Mouse (Mus musculus): ENCODE data around the gene Abca7. TPM values are rescaled to one million over a fixed set of nuclear protein-coding genes. Genes with fewer than 3 reads are reported as not detected.

The Abca7 gene
- polyA plus RNA-seq, 1 experiment from 2014 or later, result 7.7 TPM

DNA sequence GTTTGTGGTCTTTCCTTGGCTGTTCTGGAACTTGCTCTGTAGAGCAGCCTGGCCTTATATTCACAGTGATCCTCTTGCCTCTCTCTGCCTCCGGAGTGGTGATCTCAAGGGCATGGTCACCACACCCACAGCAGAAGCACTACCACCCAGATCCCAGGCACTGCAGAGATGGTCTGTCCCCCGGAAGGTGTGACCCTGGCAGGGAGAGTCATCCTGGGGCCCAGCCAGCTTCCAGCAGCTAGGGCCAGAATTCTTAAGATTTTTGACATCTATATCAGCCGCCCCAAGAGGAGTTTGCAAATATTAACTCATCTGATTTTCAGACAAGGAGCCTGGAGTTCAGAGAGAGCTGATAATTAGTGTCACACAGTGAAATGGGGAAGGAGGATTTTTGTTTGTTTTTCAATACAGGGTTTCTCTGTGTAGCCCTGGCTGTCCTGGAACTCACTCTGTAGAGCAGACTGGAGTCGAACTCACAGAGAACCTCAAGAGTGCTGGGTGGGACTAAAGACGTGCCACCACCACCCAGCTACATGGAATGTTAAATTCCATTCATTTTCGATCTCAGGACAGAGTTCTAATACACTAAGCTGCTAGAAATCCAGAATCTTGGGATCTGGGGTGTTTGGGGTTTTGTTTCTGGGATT is 9.9 kb upstream of the Abca7 start:
- H3K4me2 ChIP-seq, result peak overlapping the region; percentile 93
- H3K9ac ChIP-seq (ENCODE audit: low read depth, low read length), result peak overlapping the region; percentile 92
- DNase-seq (ENCODE audit: low spot score) (no peak), ATAC-seq (replicated peaks; ENCODE audit: low FRiP score) (no peak)
- H3K4me3 ChIP-seq (ENCODE audit: low read depth, low read length), result peak overlapping the region; percentile 92
- no peaks in the 10 kb centered on the region for H3K9me3 ChIP-seq (ENCODE audit: control insufficient read depth, low read length)
- 30% methylated on average over 6 of the region's 6 CpGs for WGBS
- H3K27ac ChIP-seq (ENCODE audit: low read depth, low read length), result peak overlapping the region; percentile 98
- H3K36me3 ChIP-seq (ENCODE audit: control insufficient read depth, insufficient read depth, low read length), result peaks cover 3% of the 10 kb centered on the region; the same call in 1 of the 2 replicates
- peaks cover 59% of the 10 kb centered on the region for H3K4me1 ChIP-seq (replicated peaks; ENCODE audit: control insufficient read depth, insufficient read depth, low read length)
- peaks cover 8% of the 10 kb centered on the region for H3K27me3 ChIP-seq (replicated peaks; ENCODE audit: control insufficient read depth, insufficient read depth, low read length)

DNA sequence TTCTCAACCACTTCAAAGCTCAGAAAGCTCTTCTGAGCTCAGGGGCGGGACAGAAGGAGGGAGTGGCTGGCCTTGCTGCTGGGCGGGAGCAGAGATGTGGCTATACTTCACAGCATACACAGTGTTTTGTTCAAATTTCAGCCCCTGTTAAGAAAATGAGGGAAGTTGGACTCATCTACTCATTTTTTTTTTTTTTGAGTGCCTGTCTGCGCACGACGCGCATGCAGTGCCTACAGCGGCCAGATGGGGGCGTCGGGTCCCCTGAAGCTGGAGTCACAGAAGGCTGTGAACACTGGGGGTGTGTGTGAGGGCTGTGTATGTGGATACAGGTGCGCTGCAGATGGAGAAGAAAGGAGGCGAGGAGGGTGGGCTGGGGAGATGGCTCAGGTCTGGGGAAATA is 9.3 kb upstream of the Abca7 start:
- DNase-seq (ENCODE audit: low spot score) (peak; percentile 84), ATAC-seq (replicated peaks; ENCODE audit: low FRiP score) (no peak)
- peak overlapping the region; percentile 1; the same call in 1 of the 2 replicates for H3K4me3 ChIP-seq (ENCODE audit: low read depth, low read length)
- peaks cover 53% of the 10 kb centered on the region for H3K4me1 ChIP-seq (replicated peaks; ENCODE audit: control insufficient read depth, insufficient read depth, low read length)
- peak overlapping the region; percentile 98 for H3K27ac ChIP-seq (ENCODE audit: low read depth, low read length)
- 2% methylated on average over 11 of the region's 11 CpGs for WGBS
- peaks cover 8% of the 10 kb centered on the region; the same call in 1 of the 2 replicates for H3K36me3 ChIP-seq (ENCODE audit: control insufficient read depth, insufficient read depth, low read length)
- peaks cover 3% of the 10 kb centered on the region for H3K9me3 ChIP-seq (ENCODE audit: control insufficient read depth, low read length)
- peak overlapping the region; percentile 93 for H3K4me2 ChIP-seq
- peaks cover 8% of the 10 kb centered on the region for H3K27me3 ChIP-seq (replicated peaks; ENCODE audit: control insufficient read depth, insufficient read depth, low read length)
- H3K9ac ChIP-seq (ENCODE audit: low read depth, low read length), result peak overlapping the region; percentile 92; the same call in 1 of the 2 replicates

DNA sequence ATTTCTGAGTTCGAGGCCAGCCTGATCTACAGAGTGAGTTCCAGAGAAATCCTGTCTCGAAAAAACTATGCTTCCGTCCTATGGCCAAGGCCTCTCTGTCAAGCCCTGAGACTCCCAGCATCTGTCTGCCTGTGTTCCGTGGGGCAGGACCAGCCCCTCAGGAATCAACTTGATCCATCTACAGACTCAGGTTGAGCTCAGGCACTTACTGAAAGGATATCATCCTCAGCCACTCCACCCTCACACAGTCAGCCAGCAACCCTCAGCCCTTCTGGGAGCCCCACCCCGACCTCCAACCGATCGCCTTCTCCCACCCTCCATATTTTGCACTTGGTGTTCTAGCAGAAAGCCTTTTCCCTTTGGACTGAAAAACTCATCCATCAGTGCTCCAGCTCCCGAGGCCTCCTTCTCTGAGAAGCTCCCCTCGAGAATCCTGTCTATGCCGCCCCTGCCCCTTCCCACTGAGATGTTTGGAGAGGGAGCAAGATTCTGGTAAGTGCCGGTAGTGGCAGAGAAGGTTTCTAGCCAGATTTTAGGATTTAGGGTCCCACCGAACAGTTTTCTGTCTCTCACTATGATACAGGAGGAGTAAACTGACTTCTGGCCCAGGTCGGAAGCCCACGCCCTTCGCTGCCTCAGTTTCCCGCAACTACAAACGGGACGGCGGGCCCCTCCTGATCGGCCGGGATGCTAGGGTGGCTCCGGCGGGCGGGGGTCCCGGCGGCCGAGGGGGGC is 8.4 kb upstream of the Abca7 start:
- H3K4me1 ChIP-seq (replicated peaks; ENCODE audit: control insufficient read depth, insufficient read depth, low read length), result peaks cover 46% of the 10 kb centered on the region
- H3K9me3 ChIP-seq (ENCODE audit: control insufficient read depth, low read length), result peaks cover 3% of the 10 kb centered on the region
- H3K27me3 ChIP-seq (replicated peaks; ENCODE audit: control insufficient read depth, insufficient read depth, low read length), result peaks cover 8% of the 10 kb centered on the region
- DNase-seq (ENCODE audit: low spot score), result no peak
- ATAC-seq (replicated peaks; ENCODE audit: low FRiP score), result no peak
- peak overlapping the region; percentile 68 for H3K27ac ChIP-seq (ENCODE audit: low read depth, low read length)
- peak overlapping the region; percentile 44 for H3K9ac ChIP-seq (ENCODE audit: low read depth, low read length)
- peak overlapping the region; percentile 60 for H3K4me3 ChIP-seq (ENCODE audit: low read depth, low read length)
- peak overlapping the region; percentile 93 for H3K4me2 ChIP-seq
- WGBS, result 12% methylated on average over 27 of the region's 27 CpGs
- H3K36me3 ChIP-seq (ENCODE audit: control insufficient read depth, insufficient read depth, low read length), result peaks cover 16% of the 10 kb centered on the region

DNA sequence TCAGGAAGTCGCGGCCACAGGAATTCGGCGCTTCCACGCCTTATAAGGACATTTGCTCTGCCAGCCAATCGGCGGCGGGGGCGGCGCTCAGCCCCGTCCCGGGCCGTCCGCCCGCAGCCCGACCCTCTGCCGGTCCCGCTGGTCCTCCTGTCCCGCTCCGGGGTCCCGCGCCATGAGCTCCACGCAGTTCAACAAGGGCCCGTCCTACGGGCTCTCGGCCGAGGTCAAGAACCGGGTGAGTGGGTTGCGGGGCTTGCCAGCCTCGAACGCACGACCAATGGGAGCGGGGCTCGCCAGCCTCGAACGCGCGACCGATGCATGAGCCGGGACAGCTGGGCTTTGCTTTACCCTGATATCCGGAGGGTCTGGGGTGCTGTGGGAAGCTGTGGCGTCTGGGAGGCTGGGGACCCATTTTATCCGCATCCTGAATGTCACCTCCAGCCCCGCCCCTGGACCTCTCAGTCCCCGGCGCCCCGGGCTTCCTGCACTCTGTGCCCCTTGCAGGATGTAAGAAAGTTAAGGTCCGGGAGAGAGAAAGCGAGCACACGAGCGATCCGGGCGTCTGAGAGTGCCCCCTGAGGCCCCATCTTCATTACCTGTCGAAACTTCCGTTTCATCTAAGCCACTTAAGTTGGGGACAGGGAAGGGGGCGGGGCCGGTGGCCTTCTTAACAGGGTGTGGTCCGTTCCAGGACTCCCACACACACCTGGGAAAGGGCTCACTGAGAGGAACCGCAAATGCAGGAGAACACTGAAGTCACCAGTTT is 7.6 kb upstream of the Abca7 start, which contains the start of gene Cnn2:
Gene Cnn2, plus strand, starts transcription at position 79 of the 766 bp plus-strand sequence.
- Histone ChIP-seq H3K27me3 (replicated peaks; ENCODE audit: control insufficient read depth, insufficient read depth, low read length) (peaks cover 8% of the 10 kb centered on the region), H3K36me3 (ENCODE audit: control insufficient read depth, insufficient read depth, low read length) (peaks cover 22% of the 10 kb centered on the region), H3K9me3 (ENCODE audit: control insufficient read depth, low read length) (peaks cover 3% of the 10 kb centered on the region), H3K9ac (ENCODE audit: low read depth, low read length) (peak within 1 kb of the TSS; percentile 44), H3K4me1 (replicated peaks; ENCODE audit: control insufficient read depth, insufficient read depth, low read length) (peaks cover 40% of the 10 kb centered on the region), H3K4me3 (ENCODE audit: low read depth, low read length) (peak within 1 kb of the TSS; percentile 60), H3K27ac (ENCODE audit: low read depth, low read length) (peak within 1 kb of the TSS; percentile 98), H3K4me2 (peak within 1 kb of the TSS; percentile 93)
- WGBS, result under 1% methylated on average over 59 of the region's 59 CpGs
- ATAC-seq (replicated peaks; ENCODE audit: low FRiP score) (no peak), DNase-seq (ENCODE audit: low spot score) (no peak)

DNA sequence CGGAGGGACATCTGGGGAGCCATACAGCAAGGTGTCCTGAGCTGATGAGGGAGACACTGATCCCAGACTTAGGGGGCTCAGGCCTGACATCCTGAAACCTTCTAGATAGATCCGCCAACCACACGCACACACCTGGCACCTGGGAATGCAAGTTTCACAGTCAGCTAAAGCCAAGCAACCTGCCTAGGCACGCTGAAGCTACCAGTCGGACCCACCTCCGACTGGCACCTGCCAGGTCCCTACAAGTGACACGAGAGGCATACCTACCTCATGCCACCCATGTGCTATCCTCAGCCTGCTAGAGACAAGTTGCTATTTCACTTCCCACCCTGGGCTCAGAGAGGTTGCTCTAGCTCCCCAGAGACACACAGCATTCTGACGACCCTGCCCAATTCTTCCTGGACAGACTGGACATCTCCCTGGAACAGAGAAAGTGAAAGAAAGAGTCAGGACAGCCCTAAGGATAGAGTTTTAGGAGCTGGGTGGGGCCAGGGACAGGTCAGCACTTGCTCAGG is 7.0 kb upstream of the Abca7 start:
- H3K27me3 ChIP-seq (replicated peaks; ENCODE audit: control insufficient read depth, insufficient read depth, low read length), result peaks cover 8% of the 10 kb centered on the region
- H3K9me3 ChIP-seq (ENCODE audit: control insufficient read depth, low read length), result peaks cover 3% of the 10 kb centered on the region
- ATAC-seq (replicated peaks; ENCODE audit: low FRiP score) (no peak), DNase-seq (ENCODE audit: low spot score) (no peak)
- H3K27ac ChIP-seq (ENCODE audit: low read depth, low read length), result no peak overlapping the region
- H3K9ac ChIP-seq (ENCODE audit: low read depth, low read length), result peak overlapping the region; percentile 44
- peak overlapping the region; percentile 60 for H3K4me3 ChIP-seq (ENCODE audit: low read depth, low read length)
- peaks cover 27% of the 10 kb centered on the region for H3K36me3 ChIP-seq (ENCODE audit: control insufficient read depth, insufficient read depth, low read length)
- 38% methylated on average over 8 of the region's 8 CpGs for WGBS
- peaks cover 43% of the 10 kb centered on the region for H3K4me1 ChIP-seq (replicated peaks; ENCODE audit: control insufficient read depth, insufficient read depth, low read length)
- peak overlapping the region; percentile 93 for H3K4me2 ChIP-seq

DNA sequence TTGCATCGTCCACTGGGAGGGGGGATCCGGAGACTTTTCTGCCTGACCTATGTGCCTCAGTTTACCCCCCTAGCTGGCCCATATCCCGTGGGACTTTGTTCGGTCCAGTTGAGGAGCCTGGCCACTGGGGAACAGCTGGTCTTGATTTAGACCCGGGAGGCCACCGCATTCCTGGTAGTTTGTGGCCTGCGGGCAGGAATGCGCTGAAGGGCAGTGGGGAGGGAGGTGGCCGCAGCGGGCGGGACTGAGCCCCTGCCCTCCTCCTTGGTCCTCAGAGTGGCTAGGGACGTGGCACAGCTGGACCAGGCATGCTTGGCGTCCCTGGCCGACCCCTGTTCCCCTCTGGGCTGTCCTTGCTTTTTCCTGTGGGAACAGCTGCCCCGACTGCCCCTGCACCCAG is 6.4 kb upstream of the Abca7 start:
- ATAC-seq (replicated peaks; ENCODE audit: low FRiP score) (no peak), DNase-seq (ENCODE audit: low spot score) (no peak)
- Histone ChIP-seq H3K4me3 (ENCODE audit: low read depth, low read length) (peak overlapping the region; percentile 60), H3K9me3 (ENCODE audit: control insufficient read depth, low read length) (peaks cover 3% of the 10 kb centered on the region), H3K36me3 (ENCODE audit: control insufficient read depth, insufficient read depth, low read length) (peaks cover 32% of the 10 kb centered on the region), H3K4me2 (peak overlapping the region; percentile 93), H3K4me1 (replicated peaks; ENCODE audit: control insufficient read depth, insufficient read depth, low read length) (peaks cover 46% of the 10 kb centered on the region), H3K27me3 (replicated peaks; ENCODE audit: control insufficient read depth, insufficient read depth, low read length) (peaks cover 8% of the 10 kb centered on the region), H3K27ac (ENCODE audit: low read depth, low read length) (no peak overlapping the region; the same call in 1 of the 2 replicates), H3K9ac (ENCODE audit: low read depth, low read length) (peak overlapping the region; percentile 15; the same call in 1 of the 2 replicates)
- 35% methylated on average over 15 of the region's 15 CpGs for WGBS

DNA sequence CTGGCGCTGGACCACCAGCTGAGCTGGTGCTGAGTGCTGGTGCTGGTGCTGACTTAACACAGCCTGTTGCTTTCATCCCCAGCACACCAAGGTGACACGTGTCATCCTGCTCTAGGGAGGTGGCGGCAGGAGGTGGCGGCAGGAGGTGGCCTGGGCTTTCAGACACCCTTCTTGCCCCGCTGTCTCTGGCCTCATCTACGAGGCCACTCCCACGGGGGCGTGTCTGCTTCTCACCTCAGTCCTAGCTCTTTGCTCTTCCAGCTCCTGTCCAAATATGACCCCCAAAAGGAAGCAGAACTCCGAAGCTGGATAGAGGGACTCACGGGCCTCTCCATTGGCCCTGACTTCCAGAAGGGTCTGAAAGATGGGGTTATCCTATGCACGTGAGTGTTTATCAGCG is 5.2 kb upstream of the Abca7 start:
- no peak overlapping the region for H3K27ac ChIP-seq (ENCODE audit: low read depth, low read length)
- H3K4me3 ChIP-seq (ENCODE audit: low read depth, low read length), result no peak overlapping the region
- no peak overlapping the region for H3K4me2 ChIP-seq
- ATAC-seq (replicated peaks; ENCODE audit: low FRiP score) (no peak), DNase-seq (ENCODE audit: low spot score) (no peak)
- H3K4me1 ChIP-seq (replicated peaks; ENCODE audit: control insufficient read depth, insufficient read depth, low read length), result peaks cover 46% of the 10 kb centered on the region
- peaks cover 8% of the 10 kb centered on the region for H3K27me3 ChIP-seq (replicated peaks; ENCODE audit: control insufficient read depth, insufficient read depth, low read length)
- peaks cover 3% of the 10 kb centered on the region for H3K9me3 ChIP-seq (ENCODE audit: control insufficient read depth, low read length)
- no peak overlapping the region for H3K9ac ChIP-seq (ENCODE audit: low read depth, low read length)
- H3K36me3 ChIP-seq (ENCODE audit: control insufficient read depth, insufficient read depth, low read length), result peaks cover 32% of the 10 kb centered on the region
- WGBS, result 80% methylated on average over 12 of the region's 12 CpGs

DNA sequence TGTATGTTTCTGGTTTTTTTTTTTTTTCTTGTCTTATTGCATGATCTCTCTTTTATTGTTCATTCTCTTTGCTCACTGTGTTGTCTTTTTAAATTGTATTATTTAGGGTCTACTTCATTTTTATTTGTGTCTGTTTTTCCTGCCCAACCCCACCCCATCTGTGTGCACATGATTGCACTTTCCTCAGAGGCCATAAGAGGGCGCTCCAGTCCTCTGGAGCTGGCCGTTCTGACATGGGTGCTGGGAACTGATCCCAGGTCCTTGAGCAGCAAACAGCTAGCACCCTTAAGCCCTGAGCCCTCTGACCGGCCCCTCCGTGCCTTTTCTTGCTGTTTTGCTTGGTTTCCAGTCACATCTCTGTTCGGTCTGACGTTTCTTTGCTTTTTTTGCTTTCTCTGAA is 4.7 kb upstream of the Abca7 start:
- peaks cover 3% of the 10 kb centered on the region for H3K9me3 ChIP-seq (ENCODE audit: control insufficient read depth, low read length)
- no peak overlapping the region for H3K4me2 ChIP-seq
- no peak overlapping the region for H3K9ac ChIP-seq (ENCODE audit: low read depth, low read length)
- DNase-seq (ENCODE audit: low spot score), result no peak
- H3K4me3 ChIP-seq (ENCODE audit: low read depth, low read length), result no peak overlapping the region
- H3K36me3 ChIP-seq (ENCODE audit: control insufficient read depth, insufficient read depth, low read length), result peaks cover 32% of the 10 kb centered on the region
- 86% methylated on average over 6 of the region's 6 CpGs for WGBS
- H3K27me3 ChIP-seq (replicated peaks; ENCODE audit: control insufficient read depth, insufficient read depth, low read length), result peaks cover 8% of the 10 kb centered on the region
- no peak for ATAC-seq (replicated peaks; ENCODE audit: low FRiP score)
- peaks cover 42% of the 10 kb centered on the region for H3K4me1 ChIP-seq (replicated peaks; ENCODE audit: control insufficient read depth, insufficient read depth, low read length)
- H3K27ac ChIP-seq (ENCODE audit: low read depth, low read length), result no peak overlapping the region
